Mouse (Mus musculus) neural tube, postnatal 0 days (tissue): ENCODE measurements around the gene Nudt3. TPM values are rescaled to one million over a fixed set of nuclear protein-coding genes. Genes with fewer than 3 reads are reported as not detected.

Experiments used
- polyA plus RNA-seq: library from polyadenylated mRNA; unstranded; fragments of >200 nt; fragmentation: Nextera tagmentation; extraction: Ambion mirVana; gene quantifications from 2 replicates; pipeline ENCODE4 v1.2.1, GENCODE M21; 2015

Gene Nudt3
- polyA plus RNA-seq = 226 and 248 TPM in 2 replicates

DNA sequence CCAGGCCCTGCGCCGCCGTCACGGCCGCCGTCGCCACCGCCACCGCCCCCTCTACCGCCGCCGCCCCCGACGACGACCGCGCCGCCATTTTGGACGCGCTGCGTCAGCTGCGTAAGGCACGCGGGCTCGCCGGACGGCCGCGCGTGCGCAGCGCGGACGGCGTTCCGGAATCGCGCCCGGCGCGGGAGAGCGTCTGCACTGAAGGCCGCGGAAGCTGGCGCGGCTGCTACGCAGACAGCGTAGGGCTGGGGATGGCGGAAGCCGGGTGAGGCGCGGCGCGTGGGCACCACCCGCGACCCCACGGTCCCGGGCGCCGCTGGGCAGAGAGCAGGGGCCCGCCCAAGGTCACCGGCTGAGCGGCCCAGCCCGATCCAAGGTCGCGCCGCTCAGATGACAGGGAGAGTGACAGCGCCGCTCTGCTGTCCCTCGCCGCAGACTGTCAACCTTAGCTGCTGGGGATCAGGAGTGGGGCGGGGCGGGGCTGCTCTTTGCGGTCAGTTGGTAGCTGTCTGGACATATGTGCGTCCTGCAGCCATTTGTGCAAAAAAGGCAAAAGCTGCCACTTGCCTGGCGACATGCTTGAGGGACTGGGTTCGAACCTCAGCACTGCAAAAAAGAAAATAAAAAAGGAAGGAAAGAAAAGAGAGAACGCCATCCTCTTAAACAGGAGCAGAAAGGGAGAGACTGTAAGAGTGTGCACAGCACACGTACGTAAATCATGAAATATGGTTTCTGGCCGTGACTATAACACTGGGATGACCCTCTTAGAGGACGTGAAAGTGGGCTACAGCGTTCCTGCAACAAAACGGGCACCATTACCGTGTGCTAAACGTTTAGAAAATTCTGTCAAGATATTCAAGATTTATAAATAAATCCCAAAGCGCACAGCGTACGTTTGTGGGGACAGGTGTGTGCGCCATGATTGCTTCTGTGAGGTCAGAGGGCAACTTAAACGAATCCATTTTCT is at the start of gene Nudt3:
Gene Nudt3 (minus strand): TSS at position 136 of the 967 bp plus-strand sequence.

GRCm38 (mm10) chr17:27655089-27656010 is 32.1 kb upstream of the Nudt3 start, which contains the start of gene Pacsin1:
TSS of gene Pacsin1 (plus strand) at chr17:27655509.

GRCm38 (mm10) chr17:27636132-27637020 is 13.1 kb upstream of the Nudt3 start, which contains the start of gene Rps10:
TSS of gene Rps10 (minus strand) at chr17:27636669.

GRCm38 (mm10) chr17:27634871-27635574 is 11.7 kb upstream of the Nudt3 start, which contains the start of gene RPS10-NUDT3:
TSS of gene RPS10-NUDT3 (minus strand) at chr17:27635222.

GRCm38 (mm10) chr17:27565163-27565941 is 57.9 kb downstream of the Nudt3 start, which contains the start of gene AI413582:
TSS of gene AI413582 (minus strand) at chr17:27565756.

DNA sequence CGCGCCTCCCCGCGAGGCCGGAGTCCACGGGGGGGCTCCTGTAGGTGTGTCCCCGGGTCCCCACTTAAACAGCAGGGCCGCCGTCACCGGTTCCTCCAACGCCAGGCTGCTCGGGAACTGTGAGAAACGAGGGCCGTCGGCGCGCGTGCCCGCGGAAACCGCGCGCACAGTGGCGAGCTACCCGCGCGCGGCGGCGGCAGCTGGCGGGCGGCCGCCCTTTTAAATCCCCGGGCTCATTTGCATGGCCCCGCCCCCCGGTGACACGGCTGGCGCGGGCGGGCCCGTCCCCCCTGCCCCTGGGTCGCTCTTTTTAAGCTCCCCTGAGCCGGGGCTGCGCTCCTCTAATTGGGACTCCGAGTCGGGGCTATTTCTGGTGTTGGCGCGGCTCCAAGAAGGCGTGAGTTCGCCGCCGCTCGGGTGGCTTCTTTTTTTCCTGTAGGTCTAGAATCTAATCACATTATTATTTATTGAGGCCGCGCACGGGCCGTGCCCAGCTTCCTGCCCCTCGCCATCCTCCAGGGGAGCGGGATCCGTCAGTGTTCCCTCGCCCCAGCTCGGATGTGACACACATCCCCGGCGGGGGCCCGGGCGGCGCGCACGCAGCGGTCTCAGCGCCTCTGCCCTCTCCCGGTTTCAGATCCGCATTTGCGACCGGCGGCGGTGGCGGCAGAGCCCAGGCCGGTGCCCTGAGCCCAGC is 66.8 kb downstream of the Nudt3 start, which contains the start of gene Hmga1:
Gene Hmga1 (plus strand): TSS at position 183 of the 697 bp plus-strand sequence.

Other genes starting within 250 kb of the Nudt3 start
- gene Grm4, start 102.1 kb downstream of the Nudt3 start, polyA plus RNA-seq = 14.1 and 17.1 TPM in 2 replicates
- 125 and 151 TPM in 2 replicates for gene Hmga1, start 67.0 kb downstream of the Nudt3 start, polyA plus RNA-seq
- 117 and 121 TPM in 2 replicates for gene AI413582, start 57.7 kb downstream of the Nudt3 start, polyA plus RNA-seq
- not detected in 2 replicates for gene RPS10-NUDT3, start 11.7 kb upstream of the Nudt3 start, polyA plus RNA-seq
- gene Rps10, start 13.2 kb upstream of the Nudt3 start, polyA plus RNA-seq = 491 and 583 TPM in 2 replicates
- 104 and 105 TPM in 2 replicates for gene Pacsin1, start 32.0 kb upstream of the Nudt3 start, polyA plus RNA-seq
- gene Spdef, start 105.5 kb upstream of the Nudt3 start, polyA plus RNA-seq = 2.3 TPM in 2 replicates
- gene D17Wsu92e, start 197.2 kb upstream of the Nudt3 start, polyA plus RNA-seq = 10.4 and 11.9 TPM in 2 replicates
- gene Snrpc, start 214.7 kb upstream of the Nudt3 start, polyA plus RNA-seq = 221 and 227 TPM in 2 replicates
- 4.3 and 5.7 TPM in 2 replicates for gene Uhrf1bp1, start 232.9 kb upstream of the Nudt3 start, polyA plus RNA-seq